Mouse (Mus musculus) gastrocnemius, postnatal 36 days (tissue): ENCODE data around the gene Ptgds. TPM values are rescaled to one million over a fixed set of nuclear protein-coding genes. Genes with fewer than 3 reads are reported as not detected.

ENCODE experiments used
- DNase-seq, 2 experiments: peaks; one replicate each; pipeline ENCODE4 v3.0.0; 2022
- intact Hi-C: fragments of 180-260 bp; cut with DNase I; formaldehyde crosslinking; loops from one replicate; pipeline ENCODE4 v1.15.1; 2025
- long read RNA-seq, 2 experiments: library from polyadenylated mRNA; stranded (forward); transcript quantifications; one replicate each; pipeline ENCODE4 v2.0.0; 2021
- total RNA-seq, 2 experiments: library from RNA; stranded (reverse); gene quantifications; 2 replicates each; pipeline ENCODE4 v1.2.3; 2021

The Ptgds gene
- under 1 TPM in 1 of 2 experiments, not detected in 1; 0.39 TPM for total RNA-seq
- long read RNA-seq, experiment 1, partial matches to known transcripts = 0 of 1 reads
- long read RNA-seq, experiment 1, other reads (novel, unspliced or antisense) = 0 of 1 reads
- long read RNA-seq, experiment 2, partial matches to known transcripts = 0 of 1 reads
- long read RNA-seq, experiment 2, other reads (novel, unspliced or antisense) = 0 of 1 reads

- intact Hi-C loops = no loop called here
- no peak for DNase-seq
Measured at GRCm38 (mm10) chr2:25469969-25470368, at the start of gene Ptgds. Gene Ptgds (minus strand): TSS chr2:25470046.

- intact Hi-C loops = loop anchor here (1.0 kb wide), 1 partner anchor 41 kb away; no protein-coding TSS in a partner anchor
- DNase-seq = no peak
Measured at GRCm38 (mm10) chr2:25509912-25510311, 40.1 kb upstream of the Ptgds start.

GRCm38 (mm10) chr2:25506964-25507363, 37.1 kb upstream of the Ptgds start:
- intact Hi-C loops = no loop called here
- no peak for DNase-seq

GRCm38 (mm10) chr2:25505860-25506259, 36.0 kb upstream of the Ptgds start:
- DNase-seq = no peak
- intact Hi-C loops = no loop called here

GRCm38 (mm10) chr2:25505000-25505399, 35.2 kb upstream of the Ptgds start:
- intact Hi-C loops = no loop called here
- DNase-seq = no peak

GRCm38 (mm10) chr2:25504538-25504937, 34.7 kb upstream of the Ptgds start:
- intact Hi-C loops = no loop called here
- DNase-seq = no peak

GRCm38 (mm10) chr2:25502726-25503125, 32.9 kb upstream of the Ptgds start:
- no peak for DNase-seq
- intact Hi-C loops = no loop called here

- intact Hi-C loops = no loop called here
- no peak for DNase-seq
Measured at GRCm38 (mm10) chr2:25501593-25502486, 32.0 kb upstream of the Ptgds start, which contains the start of gene C8g. Gene C8g (minus strand): TSS chr2:25501719.

- peak; percentile 71 to 82 for DNase-seq
- intact Hi-C loops = no loop called here
Measured at GRCm38 (mm10) chr2:25500576-25501405, 30.9 kb upstream of the Ptgds start, which contains the start of gene Fbxw5. Gene Fbxw5 (plus strand): TSS chr2:25500750.

GRCm38 (mm10) chr2:25500071-25500575, 30.3 kb upstream of the Ptgds start:
- intact Hi-C loops = no loop called here
- DNase-seq = no peak

- DNase-seq = no peak
- intact Hi-C loops = no loop called here
Measured at GRCm38 (mm10) chr2:25498622-25499478, 29.0 kb upstream of the Ptgds start.

GRCm38 (mm10) chr2:25497846-25498575, 28.2 kb upstream of the Ptgds start:
- intact Hi-C loops = no loop called here
- DNase-seq = no peak

GRCm38 (mm10) chr2:25496462-25496861, 26.6 kb upstream of the Ptgds start:
- intact Hi-C loops = no loop called here

GRCm38 (mm10) chr2:25493476-25493961, 23.7 kb upstream of the Ptgds start, which contains the start of gene Lcn12:
Gene Lcn12 (minus strand): TSS chr2:25493911.
- DNase-seq = no peak
- intact Hi-C loops = no loop called here

More at GRCm38 (mm10) chr2:25496462-25496861, 26.6 kb upstream of the Ptgds start:
- no peak for DNase-seq

- no peak for DNase-seq
- intact Hi-C loops = no loop called here
Measured at GRCm38 (mm10) chr2:25492988-25493387, 23.1 kb upstream of the Ptgds start.

- no peak for DNase-seq
- intact Hi-C loops = no loop called here
Measured at GRCm38 (mm10) chr2:25488671-25489068, 18.8 kb upstream of the Ptgds start.

GRCm38 (mm10) chr2:25487965-25488670, 18.3 kb upstream of the Ptgds start:
- intact Hi-C loops = no loop called here
- DNase-seq = no peak
